Mouse (Mus musculus): ENCODE results near the gene Patl1. TPM values are rescaled to one million over a fixed set of nuclear protein-coding genes. Genes with fewer than 3 reads are reported as not detected.

Gene Patl1
- total and polyA plus RNA-seq, 3 experiments, result 5.4 to 33.5 TPM; not detected in 1

- H3K79me2 ChIP-seq (ENCODE audit: control insufficient read depth, insufficient read depth, low read length, poor library complexity), result no peaks in the 10 kb centered on the region
- no peak overlapping the region for H3K4me3 ChIP-seq (ENCODE audit: control insufficient read depth in 1 of 2, insufficient read depth in 1 of 2, low read depth in 2 of 2, low read length in 2 of 2)
- peaks cover 5 to 8% of the 10 kb centered on the region in 2 experiments; a peak in 3 of 4 replicates for H3K4me1 ChIP-seq (ENCODE audit: control insufficient read depth in 1 of 2, insufficient read depth in 2 of 2, low read length in 2 of 2)
- peaks cover 4 to 25% of the 10 kb centered on the region in 2 experiments; a peak in 3 of 4 replicates for H3K36me3 ChIP-seq (ENCODE audit: control insufficient read depth in 1 of 2, insufficient read depth in 2 of 2, low read length in 2 of 2)
- H3K9me3 ChIP-seq (replicated peaks; ENCODE audit: insufficient read depth, low read length), result no peaks in the 10 kb centered on the region
- TF ChIP-seq RCOR1 (IDR thresholded peaks at IDR 0.05; ENCODE audit: low read depth, low read length) (peak; percentile 20; the same call in 1 of the 2 replicates), JUND (IDR thresholded peaks at IDR 0.05; ENCODE audit: low read depth, low read length) (no peak), USF1 (IDR thresholded peaks at IDR 0.05; ENCODE audit: low read depth, low read length) (no peak), CHD1 (IDR thresholded peaks at IDR 0.05; ENCODE audit: low read depth, low read length) (no peak), MAZ (IDR thresholded peaks at IDR 0.05; ENCODE audit: low read depth, low read length) (no peak), EP300 (IDR thresholded peaks at IDR 0.05; ENCODE audit: low read depth in 1 of 2, low read length in 2 of 2) (0 out of 4 replicates have a peak, but pooled peaks have one; percentile 17 to 21)
- H3K9ac ChIP-seq (ENCODE audit: control insufficient read depth, low read depth, low read length, poor library complexity, severe bottlenecking), result no peak overlapping the region
- peak; percentile 23 for DNase-seq (ENCODE audit: low read depth, low spot score)
- no peak overlapping the region for H3K27ac ChIP-seq (ENCODE audit: control insufficient read depth, low read depth, low read length)
- no peaks in the 10 kb centered on the region for H3K27me3 ChIP-seq (ENCODE audit: control insufficient read depth in 1 of 2, insufficient read depth in 2 of 2, low read length in 2 of 2)
Measured at GRCm38 (mm10) chr19:11975683-11976082, 63.5 kb downstream of the Patl1 start.

DNA sequence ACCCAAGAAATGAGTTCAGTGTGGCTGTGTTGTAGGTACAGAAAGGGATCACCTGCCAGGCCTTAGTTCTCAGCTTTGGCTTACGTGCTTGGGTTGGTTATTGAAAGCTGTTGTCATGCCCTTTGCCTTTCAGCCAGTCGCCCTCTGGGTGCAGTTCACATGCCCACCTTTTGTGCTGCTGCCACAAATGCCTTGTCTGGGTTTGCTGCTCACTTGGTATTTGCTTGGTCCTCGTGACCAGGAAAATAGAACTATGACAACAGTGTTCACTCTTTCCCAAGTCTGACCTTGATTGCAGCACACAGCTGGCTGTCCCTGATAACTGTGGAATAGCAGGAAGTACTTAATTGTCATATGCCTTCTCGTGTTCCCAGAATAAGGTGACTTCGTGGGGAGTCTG, 65.2 kb downstream of the Patl1 start:
- Histone ChIP-seq H3K27me3 (ENCODE audit: control insufficient read depth in 1 of 2, insufficient read depth in 2 of 2, low read length in 2 of 2) (no peaks in the 10 kb centered on the region), H3K4me1 (ENCODE audit: control insufficient read depth in 1 of 2, insufficient read depth in 2 of 2, low read length in 2 of 2) (peaks cover 5 to 8% of the 10 kb centered on the region in 2 experiments; a peak in 3 of 4 replicates), H3K27ac (ENCODE audit: control insufficient read depth, low read depth, low read length) (no peak overlapping the region), H3K79me2 (ENCODE audit: control insufficient read depth, insufficient read depth, low read length, poor library complexity) (no peaks in the 10 kb centered on the region), H3K36me3 (ENCODE audit: control insufficient read depth in 1 of 2, insufficient read depth in 2 of 2, low read length in 2 of 2) (peaks cover 4 to 23% of the 10 kb centered on the region in 2 experiments; a peak in 3 of 4 replicates), H3K4me3 (ENCODE audit: control insufficient read depth in 1 of 2, insufficient read depth in 1 of 2, low read depth in 2 of 2, low read length in 2 of 2) (no peak overlapping the region), H3K9me3 (replicated peaks; ENCODE audit: insufficient read depth, low read length) (no peaks in the 10 kb centered on the region), H3K9ac (ENCODE audit: control insufficient read depth, low read depth, low read length, poor library complexity, severe bottlenecking) (no peak overlapping the region)
- DNase-seq (ENCODE audit: low read depth, low spot score), result no peak
- TF ChIP-seq ZNF384 (IDR thresholded peaks at IDR 0.05; ENCODE audit: low read depth, low read length) (no peak), ELF1 (IDR thresholded peaks at IDR 0.05; ENCODE audit: low read depth, low read length) (no peak), KAT2A (conservative IDR thresholded peaks at IDR 0.05; ENCODE audit: low read depth, low read length) (no peak), JUND (IDR thresholded peaks at IDR 0.05; ENCODE audit: low read depth, low read length) (no peak), RAD21 (IDR thresholded peaks at IDR 0.05; ENCODE audit: low read depth, low read length) (no peak), CHD2 (IDR thresholded peaks at IDR 0.05; ENCODE audit: low read length) (no peak), POLR2AphosphoS5 (IDR thresholded peaks at IDR 0.05; ENCODE audit: borderline replicate concordance, low read depth, low read length) (no peak), POLR2AphosphoS2 (IDR thresholded peaks at IDR 0.05; ENCODE audit: low read length) (no peak), HCFC1 (IDR thresholded peaks at IDR 0.05; ENCODE audit: low read depth, low read length) (no peak), USF2 (IDR thresholded peaks at IDR 0.05; ENCODE audit: borderline replicate concordance in 1 of 2, insufficient read depth in 1 of 2, low read depth in 1 of 2, low read length in 2 of 2) (no peak), SMC3 (IDR thresholded peaks at IDR 0.05; ENCODE audit: low read depth, low read length) (no peak), SIN3A (IDR thresholded peaks at IDR 0.05; ENCODE audit: low read length) (no peak), ZKSCAN1 (IDR thresholded peaks at IDR 0.05; ENCODE audit: low read depth, low read length) (no peak), TAL1 (IDR thresholded peaks at IDR 0.05; ENCODE audit: low read length) (no peak)
